Mouse (Mus musculus): ENCODE measurements around the gene Ccdc152. TPM values are rescaled to one million over a fixed set of nuclear protein-coding genes. Genes with fewer than 3 reads are reported as not detected.

The Ccdc152 gene
- polyA plus RNA-seq, 1 experiment from 2014 or later = 0.10 TPM

DNA sequence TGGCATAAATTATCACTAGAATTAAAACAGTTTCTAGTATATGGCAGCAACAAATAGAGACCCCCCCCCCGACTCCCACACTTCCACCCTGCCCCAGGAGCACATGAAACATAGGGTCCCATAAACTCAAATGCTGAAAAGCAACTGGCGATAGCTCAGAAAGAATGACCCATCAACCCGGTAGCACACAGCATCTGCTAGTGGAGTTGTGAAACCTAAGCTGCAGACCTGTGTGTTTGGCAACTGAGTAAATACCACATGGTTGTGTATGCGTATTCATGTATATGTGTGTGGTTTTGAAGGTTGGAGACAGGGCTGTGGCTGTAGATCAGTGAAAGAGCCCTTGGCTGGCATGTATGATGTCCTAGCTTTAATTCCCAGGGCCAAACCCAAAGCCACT, 72.3 kb downstream of the Ccdc152 start:
- in situ Hi-C loops (cut with MboI; ENCODE audit: low pct_unique_long_range_greater_than_20kb) = no loop called here
- H3K27me3 ChIP-seq = no peaks in the 10 kb centered on the region
- TF ChIP-seq CTCF (IDR thresholded peaks at IDR 0.05) = no peak
- DNase-seq (ENCODE audit: low read depth, low spot score) = no peak
- CTCF ChIA-PET = interaction anchor here (1.3 to 1.6 kb wide), 2 partner anchors 10 to 20 kb away, joined by 3 to 4 read pairs; no protein-coding TSS in a partner anchor
- POLR2A ChIA-PET = no interaction called here
- no peak for ATAC-seq

Other genes starting within 250 kb of the Ccdc152 start
- 37.3 TPM for gene Selenop, start 35.0 kb downstream of the Ccdc152 start, polyA plus RNA-seq (2021)

Data from Patski (cell line).